Mouse (Mus musculus) heart, postnatal 0 days (tissue): ENCODE data around the gene Ccdc146. TPM values are rescaled to one million over a fixed set of nuclear protein-coding genes. Genes with fewer than 3 reads are reported as not detected.

Experiments used
- ATAC-seq: fragments of 200-750 bp; cut with Nextera tagmentation; 2 replicates; pipeline ENCODE4 v1.8.0; 2017; ENCODE audit warnings: low read depth, moderate number of reproducible peaks, moderate library complexity; ENCODE audit not compliant: insufficient read depth
- DNase-seq: peaks from one replicate; pipeline ENCODE4 v3.0.0-alpha.2; 2016; ENCODE audit warnings: low spot score
- H3K27ac ChIP-seq: fragments of 300-500 bp; sonication (generic); 2 replicates; pipeline ENCODE4 v1.5.1; 2014; ENCODE audit warnings: low read depth, mild to moderate bottlenecking
- H3K27me3 ChIP-seq: fragments of 300-500 bp; sonication (generic); 2 replicates; pipeline ENCODE4 v1.6.1; 2014; ENCODE audit warnings: low read length, mixed read lengths; ENCODE audit not compliant: control insufficient read depth, insufficient read depth
- H3K36me3 ChIP-seq: fragments of 300-500 bp; sonication (generic); replicated peaks from 2 replicates; pipeline ENCODE4 v1.6.1; 2014; ENCODE audit warnings: low read length, mixed read lengths; ENCODE audit not compliant: control insufficient read depth, insufficient read depth
- H3K4me1 ChIP-seq: fragments of 300-500 bp; sonication (generic); 2 replicates; pipeline ENCODE4 v1.6.1; 2014; ENCODE audit warnings: antibody characterized with exemption; ENCODE audit not compliant: control insufficient read depth, insufficient read depth
- H3K4me2 ChIP-seq: fragments of 300-500 bp; sonication (generic); 2 replicates; pipeline ENCODE4 v1.6.1; 2014; ENCODE audit warnings: low read depth, mild to moderate bottlenecking, low read length, moderate library complexity
- H3K4me3 ChIP-seq: fragments of 300-500 bp; sonication (generic); 2 replicates; pipeline ENCODE4 v1.5.1; 2014; ENCODE audit warnings: low read depth, low read length
- H3K9ac ChIP-seq: fragments of 300-500 bp; sonication (generic); replicated peaks from 2 replicates; pipeline ENCODE4 v1.6.1; 2014; ENCODE audit warnings: low read depth, low read length, mixed read lengths
- H3K9me3 ChIP-seq: fragments of 300-500 bp; sonication (generic); replicated peaks from 2 replicates; pipeline ENCODE4 v1.6.1; 2016; ENCODE audit warnings: low read length; ENCODE audit not compliant: control insufficient read depth
- CTCF ChIP-seq: IDR thresholded peaks from 2 replicates; pipeline ENCODE4 v1.5.1; 2016; ENCODE audit warnings: antibody characterized with exemption, control low read depth, low read depth
- EP300 ChIP-seq: IDR thresholded peaks from 2 replicates; pipeline ENCODE4 v1.6.1; 2016; ENCODE audit warnings: antibody characterized with exemption, low read depth
- WGBS: fragments of 180-500 bp; shearing (Covaris S2); extraction: QIAGEN DNeasy Blood & Tissue Kit; methylation state at CpG from one replicate; pipeline ENCODE4 v1.1.7; 2014; 5-methylcytosine and 5-hydroxymethylcytosine counted together
- polyA plus RNA-seq: library from polyadenylated mRNA; unstranded; fragments of >200 nt; fragmentation: Nextera tagmentation; extraction: Ambion mirVana; gene quantifications from 2 replicates; pipeline ENCODE4 v1.2.1, GENCODE M21; 2015
- total RNA-seq: library from RNA; depleted of rRNA; stranded (reverse); fragments of >200 nt; gene quantifications from 2 replicates; pipeline ENCODE4 v1.2.3, GENCODE M21; 2014; ENCODE audit warnings: low replicate concordance

Gene Ccdc146
- total and polyA plus RNA-seq, 2 experiments from 2014 or later = 0.08 to 4.1 TPM

DNA sequence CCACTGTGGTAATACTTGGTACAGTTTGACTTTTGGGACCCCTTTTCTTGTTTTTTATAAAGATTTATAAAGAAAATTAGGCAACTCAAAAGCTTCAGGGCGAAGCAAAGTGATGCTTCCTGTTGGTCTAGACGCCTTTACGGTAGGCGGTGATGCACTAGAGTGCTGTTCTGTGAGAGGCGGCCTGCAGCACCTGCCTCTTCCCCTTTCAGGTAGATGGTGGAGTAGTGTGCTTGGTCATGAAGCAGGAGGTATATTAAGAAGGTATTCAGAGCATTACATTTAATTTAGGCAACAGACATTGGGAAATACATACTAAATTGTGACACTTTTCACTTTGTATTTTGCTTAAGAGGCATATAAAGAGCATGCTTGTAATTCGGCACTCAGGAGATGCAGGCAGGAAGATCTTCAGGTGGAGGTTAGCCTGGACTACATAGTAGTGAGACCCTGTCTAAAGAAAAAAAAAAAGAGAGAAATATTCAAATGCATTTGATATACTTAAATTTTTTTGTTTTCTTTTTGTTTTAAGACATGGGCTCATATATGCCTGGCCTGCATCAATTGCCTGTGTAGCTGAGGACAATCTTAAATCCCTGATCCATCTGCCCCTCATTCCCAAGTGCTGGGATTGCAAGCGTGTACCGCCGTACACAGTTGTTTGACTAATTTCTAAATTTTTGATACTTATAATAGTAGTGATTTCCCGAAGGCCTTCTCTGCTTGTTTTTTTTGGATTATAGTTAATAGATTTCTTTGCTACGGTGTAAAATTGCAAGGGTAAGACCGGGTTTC is 169.5 kb downstream of the Ccdc146 start:
- DNase-seq (no peak), ATAC-seq (no peak)
- WGBS = 82% methylated on average over 12 of the region's 12 CpGs
- Histone ChIP-seq H3K4me1 (no peaks in the 10 kb centered on the region), H3K36me3 (no peaks in the 10 kb centered on the region), H3K4me2 (no peak overlapping the region), H3K9ac (no peak overlapping the region), H3K9me3 (no peaks in the 10 kb centered on the region), H3K27ac (no peak overlapping the region), H3K4me3 (no peak overlapping the region), H3K27me3 (no peaks in the 10 kb centered on the region)
- no peak for TF ChIP-seq EP300
- no peak for TF ChIP-seq CTCF

- Histone ChIP-seq H3K4me1 (no peaks in the 10 kb centered on the region), H3K27ac (no peak overlapping the region), H3K27me3 (no peaks in the 10 kb centered on the region), H3K36me3 (no peaks in the 10 kb centered on the region), H3K4me2 (no peak overlapping the region), H3K9ac (no peak overlapping the region), H3K4me3 (no peak overlapping the region), H3K9me3 (no peaks in the 10 kb centered on the region; the same call in 1 of the 2 replicates)
- no peak for DNase-seq
- TF ChIP-seq EP300 (no peak), CTCF (no peak)
- 49% methylated on average over 5 of the region's 5 CpGs for WGBS
- ATAC-seq = no peak
These were observed 175.6 kb downstream of the Ccdc146 start for GRCm38 (mm10) chr5:21248834-21249233.

GRCm38 (mm10) chr5:21247916-21248315 is 176.6 kb downstream of the Ccdc146 start:
- no peaks in the 10 kb centered on the region for H3K4me1 ChIP-seq
- WGBS = 71% methylated on average over 2 of the region's 2 CpGs
- no peak overlapping the region for H3K9ac ChIP-seq
- H3K36me3 ChIP-seq = no peaks in the 10 kb centered on the region
- no peaks in the 10 kb centered on the region; the same call in 1 of the 2 replicates for H3K9me3 ChIP-seq
- H3K4me2 ChIP-seq = no peak overlapping the region
- ATAC-seq (no peak), DNase-seq (no peak)
- H3K4me3 ChIP-seq = no peak overlapping the region
- no peak for TF ChIP-seq EP300
- TF ChIP-seq CTCF = no peak
- H3K27me3 ChIP-seq = no peaks in the 10 kb centered on the region
- H3K27ac ChIP-seq = no peak overlapping the region

GRCm38 (mm10) chr5:21246794-21247193 is 177.7 kb downstream of the Ccdc146 start:
- 67% methylated on average over 6 of the region's 6 CpGs for WGBS
- ATAC-seq = no peak; the same call in 1 of the 2 replicates

GRCm38 (mm10) chr5:21245241-21245640 is 179.2 kb downstream of the Ccdc146 start:
- no peak overlapping the region for H3K4me3 ChIP-seq

More at GRCm38 (mm10) chr5:21246794-21247193, 177.7 kb downstream of the Ccdc146 start:
- Histone ChIP-seq H3K9me3 (no peaks in the 10 kb centered on the region; the same call in 1 of the 2 replicates), H3K36me3 (no peaks in the 10 kb centered on the region), H3K9ac (no peak overlapping the region), H3K27ac (no peak overlapping the region), H3K4me2 (no peak overlapping the region), H3K4me1 (no peaks in the 10 kb centered on the region), H3K27me3 (no peaks in the 10 kb centered on the region), H3K4me3 (no peak overlapping the region)
- no peak for DNase-seq
- TF ChIP-seq EP300 (no peak), CTCF (no peak)

More at GRCm38 (mm10) chr5:21245241-21245640, 179.2 kb downstream of the Ccdc146 start:
- Histone ChIP-seq H3K27me3 (no peaks in the 10 kb centered on the region), H3K9ac (no peak overlapping the region), H3K4me1 (no peaks in the 10 kb centered on the region), H3K4me2 (no peak overlapping the region), H3K36me3 (no peaks in the 10 kb centered on the region), H3K9me3 (no peaks in the 10 kb centered on the region; the same call in 1 of the 2 replicates), H3K27ac (no peak overlapping the region)
- TF ChIP-seq EP300 (no peak), CTCF (no peak)
- DNase-seq = no peak
- no peak for ATAC-seq
- WGBS = 64% methylated on average over 1 of the region's 1 CpGs
